Mouse (Mus musculus) liver, embryonic 15.5 days (tissue): ENCODE measurements around the gene Adora1. TPM values are rescaled to one million over a fixed set of nuclear protein-coding genes. Genes with fewer than 3 reads are reported as not detected.

ENCODE experiments used
- polyA plus RNA-seq: library from polyadenylated mRNA; unstranded; fragments of >200 nt; fragmentation: Nextera tagmentation; extraction: Ambion mirVana; gene quantifications from 2 replicates; pipeline ENCODE4 v1.2.1, GENCODE M21; 2015

Gene Adora1
- polyA plus RNA-seq, 1 experiment from 2014 or later, result 0.91 TPM

Other genes starting within 250 kb of the Adora1 start
- 2.6 and 3.3 TPM in 2 replicates for gene Fmod, start 198.2 kb downstream of the Adora1 start, polyA plus RNA-seq
- gene Btg2, start 156.3 kb downstream of the Adora1 start, polyA plus RNA-seq, result 103 and 108 TPM in 2 replicates
- 0.07 and 0.20 TPM in 2 replicates for gene Chit1, start 124.2 kb downstream of the Adora1 start, polyA plus RNA-seq
- 15.1 and 17.7 TPM in 2 replicates for gene Chil1, start 53.3 kb downstream of the Adora1 start, polyA plus RNA-seq
- 1.5 and 3.5 TPM in 2 replicates for gene Mybph, start 42.0 kb downstream of the Adora1 start, polyA plus RNA-seq
- 5.1 and 6.8 TPM in 2 replicates for gene Myog, start 54.6 kb upstream of the Adora1 start, polyA plus RNA-seq
- 1.8 and 2.1 TPM in 2 replicates for gene Ppfia4, start 97.5 kb upstream of the Adora1 start, polyA plus RNA-seq
- gene Tmem183a, start 126.5 kb upstream of the Adora1 start, polyA plus RNA-seq, result 49.8 and 53.9 TPM in 2 replicates
- not detected in 2 replicates for gene 4933406M09Rik, start 150.5 kb upstream of the Adora1 start, polyA plus RNA-seq
- gene Cyb5r1, start 170.1 kb upstream of the Adora1 start, polyA plus RNA-seq, result 17.3 and 17.4 TPM in 2 replicates
- 162 and 178 TPM in 2 replicates for gene Adipor1, start 179.9 kb upstream of the Adora1 start, polyA plus RNA-seq
- 35.3 and 39.2 TPM in 2 replicates for gene Klhl12, start 220.1 kb upstream of the Adora1 start, polyA plus RNA-seq